Mouse (Mus musculus) liver, embryonic 14.5 days (tissue): ENCODE results near the gene Pappa. TPM values are rescaled to one million over a fixed set of nuclear protein-coding genes. Genes with fewer than 3 reads are reported as not detected.

Source experiments
- ATAC-seq: fragments of 200-750 bp; cut with Nextera tagmentation; 2 replicates; pipeline ENCODE4 v1.8.0; 2017; ENCODE audit warnings: moderate number of reproducible peaks, mild to moderate bottlenecking, moderate library complexity; ENCODE audit not compliant: insufficient read depth
- DNase-seq, 3 experiments: peaks; one replicate each; pipeline ENCODE4 v3.0.0-alpha.2; 2012 to 2013; ENCODE audit warnings: low read depth in 3 of 3, low spot score in 3 of 3
- H3K27ac ChIP-seq: fragments of 300-500 bp; sonication (generic); 2 replicates; pipeline ENCODE4 v1.5.1; 2014; ENCODE audit warnings: moderate library complexity, mild to moderate bottlenecking, control low read depth, inconsistent platforms
- H3K27me3 ChIP-seq: fragments of 300-500 bp; sonication (generic); 2 replicates; pipeline ENCODE4 v1.6.1; 2014; ENCODE audit warnings: mild to moderate bottlenecking, low read length, moderate library complexity; ENCODE audit not compliant: control insufficient read depth, insufficient read depth
- H3K36me3 ChIP-seq: fragments of 300-500 bp; sonication (generic); replicated peaks from 2 replicates; pipeline ENCODE4 v1.6.1; 2014; ENCODE audit warnings: low read depth; ENCODE audit not compliant: control insufficient read depth, insufficient read depth
- H3K4me1 ChIP-seq, 2 experiments: fragments of 200-500 bp in 1 of 2; fragments of 300-500 bp in 1 of 2; sonication (generic) in 1 of 2; replicated peaks; 2 replicates each; pipeline ENCODE4 v1.6.1; 2012 to 2014; ENCODE audit warnings: antibody characterized with exemption in 1 of 2, inconsistent platforms in 1 of 2, low read length in 1 of 2; ENCODE audit not compliant: control insufficient read depth in 2 of 2, insufficient read depth in 2 of 2
- H3K4me2 ChIP-seq: fragments of 300-500 bp; sonication (generic); 2 replicates; pipeline ENCODE4 v1.6.1; 2014; ENCODE audit warnings: low read depth, mild to moderate bottlenecking, control low read depth, moderate library complexity
- H3K4me3 ChIP-seq, 2 experiments: fragments of 200-500 bp in 1 of 2; fragments of 300-500 bp in 1 of 2; sonication (generic) in 1 of 2; 2 replicates each; pipeline ENCODE4 v1.5.1; 2012 to 2014; ENCODE audit warnings: low read depth in 2 of 2, low read length in 2 of 2, mild to moderate bottlenecking in 2 of 2, control low read depth in 1 of 2, inconsistent platforms in 1 of 2, moderate library complexity in 1 of 2; ENCODE audit not compliant: insufficient read depth in 1 of 2
- H3K9ac ChIP-seq: fragments of 300-500 bp; sonication (generic); replicated peaks from 2 replicates; pipeline ENCODE4 v1.6.1; 2014; ENCODE audit warnings: mild to moderate bottlenecking, control low read depth, moderate library complexity
- H3K9me3 ChIP-seq: fragments of 300-500 bp; sonication (generic); 2 replicates; pipeline ENCODE4 v1.6.1; 2016; ENCODE audit warnings: low read length, mixed read lengths; ENCODE audit not compliant: control insufficient read depth
- CTCF ChIP-seq: IDR thresholded peaks from 2 replicates; pipeline ENCODE4 v1.5.1; 2016; ENCODE audit warnings: antibody characterized with exemption, low read depth, control low read depth
- EP300 ChIP-seq: IDR thresholded peaks from 2 replicates; pipeline ENCODE4 v1.6.1; 2016; ENCODE audit warnings: antibody characterized with exemption, low read depth
- WGBS: fragments of 180-500 bp; shearing (Covaris S2); extraction: QIAGEN DNeasy Blood & Tissue Kit; methylation state at CpG from one replicate; pipeline ENCODE4 v1.1.7; 2014; ENCODE audit not compliant: insufficient replicate concordance; 5-methylcytosine and 5-hydroxymethylcytosine counted together
- polyA plus RNA-seq, 2 experiments: library from polyadenylated mRNA; depleted of rRNA in 1 of 2; stranded (reverse) in 1 of 2; unstranded in 1 of 2; fragments of >200 nt; fragmentation: Nextera tagmentation in 1 of 2; extraction: Ambion mirVana in 1 of 2; gene quantifications; 2 replicates each; pipeline versions ENCODE4 v1.2.1 to v1.2.3; 2012 to 2014

Gene Pappa
- polyA plus RNA-seq, 2 experiments, result 0.01 TPM

- H3K36me3 ChIP-seq, result no peaks in the 10 kb centered on the region
- no peaks in the 10 kb centered on the region for H3K9me3 ChIP-seq
- no peak overlapping the region for H3K27ac ChIP-seq
- H3K9ac ChIP-seq, result no peak overlapping the region
- no peaks in the 10 kb centered on the region for H3K27me3 ChIP-seq
- WGBS, result 45% methylated on average over 3 of the region's 3 CpGs
- TF ChIP-seq EP300 (no peak), CTCF (no peak)
- no peak overlapping the region for H3K4me3 ChIP-seq
- H3K4me2 ChIP-seq, result no peak overlapping the region
- no peak for ATAC-seq
- DNase-seq, result no peak
- no peaks in the 10 kb centered on the region for H3K4me1 ChIP-seq
These were observed 121.5 kb downstream of the Pappa start for GRCm38 (mm10) chr4:65245440-65245839.

GRCm38 (mm10) chr4:65252193-65252592 lies 128.2 kb downstream of the Pappa start:
- TF ChIP-seq EP300, result no peak
- no peak for TF ChIP-seq CTCF
- Histone ChIP-seq H3K4me2 (no peak overlapping the region), H3K27ac (no peak overlapping the region), H3K4me3 (no peak overlapping the region), H3K4me1 (no peaks in the 10 kb centered on the region), H3K9me3 (no peaks in the 10 kb centered on the region), H3K27me3 (no peaks in the 10 kb centered on the region), H3K9ac (no peak overlapping the region), H3K36me3 (no peaks in the 10 kb centered on the region)
- no peak for DNase-seq
- no peak for ATAC-seq
- WGBS, result 15% methylated on average over 8 of the region's 8 CpGs

GRCm38 (mm10) chr4:65254073-65254472 lies 130.1 kb downstream of the Pappa start:
- no peak overlapping the region for H3K27ac ChIP-seq
- H3K27me3 ChIP-seq, result no peaks in the 10 kb centered on the region
- no peak overlapping the region for H3K4me3 ChIP-seq
- H3K9ac ChIP-seq, result no peak overlapping the region
- ATAC-seq (no peak), DNase-seq (no peak)
- WGBS, result 73% methylated on average over 1 of the region's 1 CpGs
- H3K9me3 ChIP-seq, result no peaks in the 10 kb centered on the region
- no peaks in the 10 kb centered on the region for H3K4me1 ChIP-seq
- H3K36me3 ChIP-seq, result no peaks in the 10 kb centered on the region
- no peak for TF ChIP-seq CTCF
- TF ChIP-seq EP300, result no peak
- no peak overlapping the region for H3K4me2 ChIP-seq

GRCm38 (mm10) chr4:65267066-65267465 lies 143.1 kb downstream of the Pappa start:
- no peak for ATAC-seq
- WGBS, result 59% methylated on average over 2 of the region's 2 CpGs
- no peak for DNase-seq
- H3K4me3 ChIP-seq, result no peak overlapping the region
- H3K27ac ChIP-seq, result no peak overlapping the region
- H3K4me1 ChIP-seq, result no peaks in the 10 kb centered on the region
- H3K36me3 ChIP-seq, result no peaks in the 10 kb centered on the region
- no peak for TF ChIP-seq EP300
- TF ChIP-seq CTCF, result no peak
- no peaks in the 10 kb centered on the region for H3K27me3 ChIP-seq
- H3K9me3 ChIP-seq, result no peaks in the 10 kb centered on the region
- no peak overlapping the region for H3K4me2 ChIP-seq
- H3K9ac ChIP-seq, result no peak overlapping the region

GRCm38 (mm10) chr4:65269996-65270395 lies 146.0 kb downstream of the Pappa start:
- H3K36me3 ChIP-seq, result no peaks in the 10 kb centered on the region
- no peak overlapping the region for H3K4me2 ChIP-seq
- no peak overlapping the region for H3K27ac ChIP-seq
- TF ChIP-seq CTCF, result no peak
- no peak for TF ChIP-seq EP300
- ATAC-seq (no peak), DNase-seq (no peak)
- H3K9me3 ChIP-seq, result no peaks in the 10 kb centered on the region
- no peak overlapping the region for H3K4me3 ChIP-seq
- H3K4me1 ChIP-seq, result no peaks in the 10 kb centered on the region
- H3K9ac ChIP-seq, result no peak overlapping the region
- WGBS, result 44% methylated on average over 2 of the region's 2 CpGs
- H3K27me3 ChIP-seq, result no peaks in the 10 kb centered on the region

GRCm38 (mm10) chr4:65272295-65272694 lies 148.3 kb downstream of the Pappa start:
- Histone ChIP-seq H3K27me3 (no peaks in the 10 kb centered on the region), H3K27ac (no peak overlapping the region), H3K9ac (no peak overlapping the region), H3K4me1 (no peaks in the 10 kb centered on the region), H3K4me2 (no peak overlapping the region), H3K36me3 (no peaks in the 10 kb centered on the region), H3K9me3 (no peaks in the 10 kb centered on the region), H3K4me3 (no peak overlapping the region)
- WGBS, result 49% methylated on average over 4 of the region's 4 CpGs
- no peak for DNase-seq
- ATAC-seq, result no peak
- no peak for TF ChIP-seq CTCF
- TF ChIP-seq EP300, result no peak
